In genomic region chr4:147847614-147848583, GRCm38 (mm10) we compare ENCODE assay signal across 8 mouse cellular contexts. TPM values are rescaled to one million over a fixed set of nuclear protein-coding genes. Genes with fewer than 3 reads are reported as not detected.
DNase-seq lines count a peak whose midpoint lies in the region; ATAC-seq lines count a peak whose summit lies in the region.

Gene Zfp933 (minus strand): TSS chr4:147848366.

- DNase-seq in B cell, adult 2 months, result peak; percentile 68 to 72
- DNase-seq in adrenal gland, postnatal 36 days, result peak; percentile 47 to 74
- peak; percentile 96 for DNase-seq in heart, adult 8-10 months (ENCODE audit: low spot score)
- peak; percentile 79 to 88 for DNase-seq in kidney, adult 8-10 months
- DNase-seq in midbrain, embryonic 14.5 days, result peak; percentile 96
- DNase-seq in spleen, adult 18-20 months, result peak; percentile 41 to 49

- peak within 1 kb of the TSS; percentile 75 for H3K4me3 ChIP-seq in embryonic facial prominence, embryonic 15.5 days (replicated peaks)
- peak within 1 kb of the TSS; percentile 69 for H3K4me3 ChIP-seq in limb, embryonic 12.5 days (replicated peaks)
- peak within 1 kb of the TSS; percentile 73 for H3K4me3 ChIP-seq in midbrain, embryonic 14.5 days (replicated peaks; ENCODE audit: low read depth, low read length)

- WGBS in embryonic facial prominence, embryonic 15.5 days, result 3% methylated on average over 23 of the region's 23 CpGs
- 5% methylated on average over 23 of the region's 23 CpGs for WGBS in limb, embryonic 12.5 days
- WGBS in midbrain, embryonic 14.5 days, result 5% methylated on average over 23 of the region's 23 CpGs

- ATAC-seq in embryonic facial prominence, embryonic 15.5 days (ENCODE audit: insufficient number of reproducible peaks, low FRiP score, low TSS enrichment, low read depth), result peak; percentile 83
- peak; percentile 93 for ATAC-seq in limb, embryonic 12.5 days (ENCODE audit: insufficient number of reproducible peaks, insufficient read depth, low FRiP score, low TSS enrichment, low read depth)
- peak; percentile 90 for ATAC-seq in midbrain, embryonic 14.5 days (ENCODE audit: low FRiP score, low TSS enrichment)

- 0 out of 2 replicates have a peak within 1 kb of the TSS, but pooled peaks have one; percentile 35 for H3K27ac ChIP-seq in embryonic facial prominence, embryonic 15.5 days (replicated peaks)
- H3K27ac ChIP-seq in limb, embryonic 12.5 days, result no peak within 1 kb of the TSS
- no peak within 1 kb of the TSS for H3K27ac ChIP-seq in midbrain, embryonic 14.5 days (replicated peaks; ENCODE audit: low read depth, low read length)

- H3K27me3 ChIP-seq in embryonic facial prominence, embryonic 15.5 days, result no peaks in the 10 kb centered on the region
- H3K27me3 ChIP-seq in limb, embryonic 12.5 days, result no peaks in the 10 kb centered on the region
- H3K27me3 ChIP-seq in midbrain, embryonic 14.5 days (ENCODE audit: control insufficient read depth, insufficient read depth, low read length), result no peaks in the 10 kb centered on the region

- H3K4me2 ChIP-seq in embryonic facial prominence, embryonic 15.5 days (replicated peaks), result peak within 1 kb of the TSS; percentile 68
- peak within 1 kb of the TSS; percentile 65 for H3K4me2 ChIP-seq in limb, embryonic 12.5 days
- peak within 1 kb of the TSS; percentile 57 for H3K4me2 ChIP-seq in midbrain, embryonic 14.5 days (ENCODE audit: low read length)

- peaks cover 32% of the 10 kb centered on the region for H3K36me3 ChIP-seq in embryonic facial prominence, embryonic 15.5 days
- peaks cover 16% of the 10 kb centered on the region for H3K36me3 ChIP-seq in limb, embryonic 12.5 days
- peaks cover 11% of the 10 kb centered on the region; the same call in 1 of the 2 replicates for H3K36me3 ChIP-seq in midbrain, embryonic 14.5 days (ENCODE audit: control insufficient read depth, insufficient read depth, low read length)

- H3K9me3 ChIP-seq in embryonic facial prominence, embryonic 15.5 days (replicated peaks), result peaks cover 14% of the 10 kb centered on the region
- peaks cover 6% of the 10 kb centered on the region for H3K9me3 ChIP-seq in limb, embryonic 12.5 days
- peaks cover 11% of the 10 kb centered on the region; the same call in 1 of the 2 replicates for H3K9me3 ChIP-seq in midbrain, embryonic 14.5 days (ENCODE audit: control insufficient read depth, low read length)

- H3K4me1 ChIP-seq in embryonic facial prominence, embryonic 15.5 days, result peaks cover 11% of the 10 kb centered on the region
- peaks cover 8% of the 10 kb centered on the region for H3K4me1 ChIP-seq in limb, embryonic 12.5 days (replicated peaks)
- peaks cover 11% of the 10 kb centered on the region; the same call in 1 of the 2 replicates for H3K4me1 ChIP-seq in midbrain, embryonic 14.5 days (ENCODE audit: control insufficient read depth, insufficient read depth, low read length)

- peak within 1 kb of the TSS; percentile 61 for H3K9ac ChIP-seq in embryonic facial prominence, embryonic 15.5 days
- H3K9ac ChIP-seq in limb, embryonic 12.5 days (replicated peaks), result peak within 1 kb of the TSS; percentile 69
- H3K9ac ChIP-seq in midbrain, embryonic 14.5 days (replicated peaks; ENCODE audit: low read length), result peak within 1 kb of the TSS; percentile 72

RNA-seq across cellular contexts. Expression of gene Zfp933, which starts in this region (rescaled TPM):
- 10 to 100 TPM; 28.6 to 38.7 TPM for total RNA-seq in adrenal gland, postnatal 36 days (2021)
- polyA plus RNA-seq in embryonic facial prominence, embryonic 15.5 days (2015; fragmentation: Nextera tagmentation; extraction: Ambion mirVana), result 4.6 and 5.3 TPM in 2 replicates
- 10 to 100 TPM in 3 of 4 experiments, 1 to 10 TPM in 1; 8.1 to 12.7 (median 11.4) TPM for total RNA-seq in heart, adult 8-10 months (2022)
- polyA plus RNA-seq in limb, embryonic 12.5 days (2016; fragmentation: Nextera tagmentation; extraction: Ambion mirVana), result 6.1 and 6.4 TPM in 2 replicates
- 8.7 and 10.9 TPM in 2 replicates for polyA plus RNA-seq in midbrain, embryonic 14.5 days (2014; fragmentation: Nextera tagmentation; extraction: Ambion mirVana)

Comparison
In these comparisons a context has a peak if more than half of its experiments do, and no peak if none do; other contexts are left out.
1. DNase-seq: peak in every context shown above with its lines; median percentile 96 in heart, adult 8-10 months; 96 in midbrain, embryonic 14.5 days; 84 in kidney, adult 8-10 months; 70 in B cell, adult 2 months; 60 in adrenal gland, postnatal 36 days; 45 in spleen, adult 18-20 months.